22 mouse cellular contexts compared by ENCODE assay signal in the genomic region with DNA sequence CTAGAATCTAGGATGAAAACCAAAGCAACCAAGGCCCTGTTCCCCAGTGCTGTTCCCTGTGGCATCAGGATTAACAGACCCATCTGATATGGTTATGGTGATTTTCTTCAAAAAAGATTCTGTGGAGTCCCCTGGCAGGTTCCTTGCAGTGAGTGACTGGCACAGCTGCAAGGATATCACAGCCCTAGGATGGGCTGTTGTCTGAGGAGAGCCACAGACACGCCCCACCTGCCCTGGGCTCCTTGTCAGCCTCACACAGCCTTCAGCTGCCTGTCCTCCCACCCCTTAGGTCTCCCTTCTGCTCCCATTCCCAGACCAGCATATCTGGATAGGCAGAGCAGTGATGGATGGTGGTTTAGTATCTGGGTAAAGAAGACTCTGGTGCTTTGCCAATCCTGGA. TPM values are rescaled to one million over a fixed set of nuclear protein-coding genes. Genes with fewer than 3 reads are reported as not detected.
"Had no signal": no experiment of that assay in that cellular context is flagged by ENCODE, and none has a peak within 500 bp of the region (broad histone marks: within the 10 kb centered on the region; RNA-seq: fewer than 3 reads in every experiment).

No protein-coding gene starts in this region.

- H3K36me3 ChIP-seq: liver, embryonic 12.5 days; midbrain, embryonic 15.5 days had no signal

- DNase-seq: lung, adult 18-20 months; lung, embryonic 14.5 days; lung, postnatal 10 days; lung, postnatal 4 days; right cerebral cortex, postnatal 14 days; thymus, adult 18-20 months; thymus, postnatal 14 days; thymus, postnatal 36 days had no signal

- H3K27me3 ChIP-seq: liver, embryonic 12.5 days; midbrain, embryonic 15.5 days; stomach, embryonic 15.5 days had no signal

- H3K4me1 ChIP-seq: liver, embryonic 12.5 days; midbrain, embryonic 15.5 days; stomach, embryonic 15.5 days had no signal

- ATAC-seq: liver, embryonic 12.5 days had no signal

- H3K9me3 ChIP-seq: liver, embryonic 12.5 days; midbrain, embryonic 15.5 days; stomach, embryonic 15.5 days had no signal

- H3K9ac ChIP-seq: liver, embryonic 12.5 days; liver, embryonic 14.5 days; lung, embryonic 14.5 days; midbrain, embryonic 15.5 days; stomach, embryonic 15.5 days had no signal

- H3K4me2 ChIP-seq: liver, embryonic 12.5 days; lung, embryonic 14.5 days; midbrain, embryonic 11.5 days; midbrain, embryonic 15.5 days; stomach, embryonic 15.5 days had no signal

- H3K27ac ChIP-seq: liver, embryonic 12.5 days; liver, embryonic 14.5 days; midbrain, embryonic 15.5 days; stomach, embryonic 15.5 days; stomach, postnatal 0 days had no signal

- H3K4me3 ChIP-seq: liver, embryonic 12.5 days; midbrain, embryonic 15.5 days; stomach, embryonic 15.5 days had no signal

RNA-seq across cellular contexts. Expression of gene Alppl2, which starts 39.0 kb away (rescaled TPM):
- total RNA-seq: megakaryocyte, adult 5-6 weeks; megakaryocyte-erythroid progenitor cell, adult 5-6 weeks; neutrophil, adult 5-6 weeks had no signal
- polyA plus RNA-seq: liver, embryonic 12.5 days; liver, embryonic 14.5 days; liver, embryonic 16.5 days; lung, embryonic 14.5 days; lung, embryonic 16.5 days; midbrain, embryonic 11.5 days; midbrain, embryonic 15.5 days; neural tube, embryonic 11.5 days; neural tube, embryonic 14.5 days; spleen, adult 2 months; stomach, embryonic 15.5 days; stomach, postnatal 0 days had no signal

RNA-seq across cellular contexts. Expression of gene Alpi, which starts 50.7 kb away (rescaled TPM):
- total RNA-seq: megakaryocyte, adult 5-6 weeks; megakaryocyte-erythroid progenitor cell, adult 5-6 weeks; neutrophil, adult 5-6 weeks had no signal
- polyA plus RNA-seq: liver, embryonic 12.5 days; liver, embryonic 14.5 days; lung, embryonic 14.5 days; lung, embryonic 16.5 days; midbrain, embryonic 11.5 days; neural tube, embryonic 11.5 days; neural tube, embryonic 14.5 days; spleen, adult 2 months had no signal
